Mouse (Mus musculus) kidney, adult 2 months (tissue): ENCODE results near the gene Clpsl2.

Source experiments
- CTCF ChIP-seq: fragments of 200-500 bp; conservative IDR thresholded peaks from 2 replicates; pipeline ENCODE4 v1.5.1; 2011; ENCODE audit warnings: low read depth, mild to moderate bottlenecking, control low read depth, low read length, moderate library complexity, mixed read lengths; ENCODE audit not compliant: insufficient read depth, insufficient read length
- POLR2A ChIP-seq: fragments of 200-500 bp; IDR thresholded peaks from one replicate; pipeline ENCODE4 v1.6.1; 2011; ENCODE audit warnings: low read depth, low read length, control low read depth

- TF ChIP-seq POLR2A = no peak
- TF ChIP-seq CTCF = no peak
These were observed 25.7 kb upstream of the Clpsl2 start for GRCm38 (mm10) chr17:28523355-28524008.
